Mouse (Mus musculus): ENCODE data around the gene Ccdc8.

Ccdc8 gene

DNA sequence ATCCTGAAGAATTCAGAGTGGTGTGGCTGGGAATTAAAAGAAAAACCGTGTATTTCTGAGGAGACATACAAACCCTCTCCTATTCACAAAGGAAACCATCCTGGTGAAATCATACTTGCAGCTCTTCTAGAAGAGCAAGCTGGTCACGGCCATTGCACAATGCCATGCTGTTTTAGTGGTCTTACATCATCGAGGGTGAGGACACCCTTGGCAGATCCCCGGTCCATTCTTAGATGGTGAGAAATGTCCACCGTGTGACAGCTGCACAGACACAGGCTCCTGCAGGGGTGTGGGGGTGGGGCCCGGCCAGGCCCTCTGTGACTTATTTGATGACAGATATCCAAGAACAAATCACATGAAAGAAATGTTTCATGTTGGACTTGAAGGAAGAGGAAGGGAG lies 18.5 kb upstream of the Ccdc8 start:
- no peak for DNase-seq (ENCODE audit: extremely low read depth, low read depth)

DNA sequence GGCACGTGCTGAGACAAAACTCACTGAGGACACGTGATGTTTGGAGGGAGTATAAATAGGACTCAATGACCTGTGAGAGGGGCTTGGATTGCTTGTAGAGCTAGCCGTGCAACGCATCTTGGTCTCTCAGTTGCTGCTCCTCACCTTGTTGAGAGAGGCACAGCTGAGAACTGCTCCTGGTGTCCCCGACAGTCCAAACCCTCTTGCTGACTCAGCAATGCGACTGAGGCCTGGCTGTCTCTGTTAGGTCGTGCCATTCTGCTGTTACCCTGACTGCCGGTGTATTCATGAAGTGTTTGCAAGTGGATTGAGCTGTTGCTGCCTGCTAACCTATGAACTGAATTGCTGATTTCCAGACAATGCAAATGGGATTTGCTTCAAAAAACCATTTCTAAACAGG lies 16.2 kb upstream of the Ccdc8 start:
- no peak for DNase-seq (ENCODE audit: extremely low read depth, low read depth)

DNA sequence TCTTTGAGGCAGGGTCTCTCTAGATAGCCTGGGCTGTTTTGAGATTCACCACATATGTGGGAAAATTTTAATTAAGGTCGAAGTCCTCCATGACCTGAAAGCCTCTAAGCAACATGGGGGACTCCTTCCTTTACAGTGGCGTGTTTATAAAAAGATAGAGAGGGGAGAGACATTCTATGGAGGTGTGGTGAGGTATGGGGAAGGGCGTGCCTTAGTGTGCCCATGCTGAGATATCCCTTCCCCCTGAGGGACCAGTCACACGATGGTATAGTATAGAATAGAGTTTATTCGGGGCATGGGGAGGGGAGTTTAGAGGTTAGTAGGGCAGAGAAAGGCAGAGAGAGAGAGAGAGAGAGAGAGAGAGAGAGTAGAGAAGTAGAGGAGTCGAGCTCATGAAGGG lies 14.3 kb upstream of the Ccdc8 start:
- no peak for DNase-seq (ENCODE audit: extremely low read depth, low read depth)

DNA sequence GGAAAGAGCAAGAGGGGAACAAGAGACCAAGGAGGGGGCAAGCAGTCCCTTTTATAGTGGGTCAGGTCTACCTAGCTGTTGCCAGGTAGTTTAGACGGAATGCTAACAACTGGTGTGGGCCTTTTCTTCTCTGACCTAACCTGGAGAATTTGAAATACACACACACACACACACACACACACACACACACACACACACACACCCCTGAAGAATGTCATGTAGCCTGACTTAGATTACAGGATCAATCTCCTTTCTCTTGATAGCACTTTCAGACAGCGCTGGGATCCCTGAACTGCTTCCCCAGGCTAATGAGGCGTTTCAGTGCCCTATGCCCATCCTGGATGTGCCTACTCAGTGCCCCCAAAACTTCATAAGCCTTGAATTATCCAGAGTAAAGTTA lies 13.9 kb upstream of the Ccdc8 start:
- DNase-seq (ENCODE audit: extremely low read depth, low read depth), result no peak

DNA sequence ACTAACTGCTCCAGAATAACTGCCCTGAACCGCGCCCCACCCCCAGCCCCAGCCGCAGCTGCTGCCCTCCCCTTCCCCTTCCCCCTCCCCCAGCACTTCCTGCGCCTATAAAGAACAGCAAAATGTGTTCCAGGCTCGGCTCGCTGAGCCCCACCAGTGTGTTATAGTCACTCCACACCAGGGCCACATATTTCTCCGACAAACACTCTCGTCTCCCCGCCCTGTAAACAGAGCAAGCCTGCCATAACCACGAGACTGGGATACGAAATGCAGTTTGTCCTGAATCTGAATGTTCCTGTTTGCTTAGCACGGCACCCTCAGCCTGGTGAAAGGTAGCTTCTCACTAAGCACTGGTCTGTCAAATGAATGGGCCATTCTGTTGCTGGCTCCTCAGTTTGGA lies 12.2 kb upstream of the Ccdc8 start:
- DNase-seq (ENCODE audit: extremely low read depth, low read depth), result no peak

DNA sequence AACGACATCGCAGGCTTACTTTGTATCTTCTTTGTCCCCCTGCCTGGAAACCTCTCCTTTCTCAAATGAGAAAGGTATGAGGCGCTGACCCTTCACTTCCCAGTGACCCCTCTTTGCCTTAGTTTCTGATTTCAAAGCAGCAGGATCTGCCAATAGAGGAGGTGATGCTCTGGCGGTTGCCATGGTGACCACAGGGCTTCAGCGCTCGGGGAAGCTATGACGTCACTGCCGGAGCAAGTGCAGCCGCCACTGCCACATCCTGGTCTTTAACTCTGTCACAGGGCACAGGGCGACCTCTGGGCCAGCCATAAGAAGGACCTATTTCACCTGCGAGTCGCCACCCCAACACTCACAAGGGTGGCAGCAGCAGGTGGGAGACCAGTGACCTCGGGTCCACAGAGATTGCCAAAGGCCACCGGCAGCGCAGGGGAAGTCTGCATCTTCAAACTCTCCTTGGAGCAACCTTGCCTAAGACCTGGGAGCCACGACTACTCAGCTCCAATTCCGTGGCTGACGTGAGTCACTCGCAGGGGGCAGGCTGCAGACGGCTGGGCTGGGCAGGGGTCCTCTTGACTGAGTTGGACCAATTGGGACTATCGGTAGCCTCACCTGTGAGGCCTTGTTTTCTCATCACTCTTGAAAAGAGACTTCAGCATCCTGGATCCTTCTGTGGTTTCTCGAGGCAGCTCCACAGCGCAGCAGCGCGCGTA lies 9.5 kb upstream of the Ccdc8 start, which contains the start of gene Gm42372:
Gene Gm42372, plus strand, starts transcription at position 228 of the 710 bp plus-strand sequence.
- DNase-seq (ENCODE audit: extremely low read depth, low read depth), result no peak

DNA sequence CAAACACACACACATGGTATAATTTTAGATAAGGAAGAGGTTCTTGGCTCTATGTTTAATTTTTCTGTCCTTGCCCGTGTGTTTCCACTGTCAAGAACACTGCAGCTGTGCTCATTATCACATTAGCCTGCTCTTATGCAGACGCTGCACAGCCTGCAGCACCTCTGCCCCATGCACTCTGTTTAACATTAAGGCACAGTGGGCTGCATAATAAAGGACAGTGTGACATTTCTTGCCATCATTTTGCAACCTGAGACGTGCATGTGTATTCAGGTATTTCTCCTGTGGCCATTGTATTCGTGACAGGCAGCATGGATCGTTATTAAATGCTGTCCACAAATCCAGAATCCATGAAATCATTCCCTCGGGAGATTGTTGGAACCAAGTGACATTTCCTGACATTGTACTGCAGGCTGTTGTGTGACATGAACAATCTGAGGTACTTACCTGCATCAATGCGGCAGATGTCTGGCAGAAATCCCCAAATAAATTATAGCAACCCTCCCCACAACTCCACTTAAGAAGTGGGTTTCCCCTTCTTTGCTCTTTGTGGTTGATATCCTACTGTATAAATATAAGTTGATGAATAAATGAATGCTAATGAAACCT lies 4.9 kb upstream of the Ccdc8 start:
- DNase-seq (ENCODE audit: extremely low read depth, low read depth), result no peak

DNA sequence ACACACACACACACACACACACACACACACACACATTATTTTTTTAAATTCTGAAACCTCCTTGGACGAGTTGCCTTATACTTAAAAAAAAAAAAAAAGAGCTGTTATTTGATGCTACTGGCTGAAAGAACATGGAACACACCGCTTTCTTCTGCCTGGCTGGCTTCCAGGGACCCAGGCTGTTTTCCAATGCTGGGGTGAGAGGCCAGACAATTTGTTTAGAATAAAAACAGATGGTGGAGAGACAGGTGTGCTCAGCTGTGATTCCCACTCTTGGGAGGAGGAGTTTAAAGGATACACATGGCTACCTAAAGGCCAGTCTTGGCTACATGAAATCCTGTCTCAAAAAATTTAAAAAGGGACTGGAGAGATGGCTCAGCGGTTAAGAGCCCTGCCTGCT lies 4.1 kb upstream of the Ccdc8 start:
- DNase-seq (ENCODE audit: extremely low read depth, low read depth), result no peak

DNA sequence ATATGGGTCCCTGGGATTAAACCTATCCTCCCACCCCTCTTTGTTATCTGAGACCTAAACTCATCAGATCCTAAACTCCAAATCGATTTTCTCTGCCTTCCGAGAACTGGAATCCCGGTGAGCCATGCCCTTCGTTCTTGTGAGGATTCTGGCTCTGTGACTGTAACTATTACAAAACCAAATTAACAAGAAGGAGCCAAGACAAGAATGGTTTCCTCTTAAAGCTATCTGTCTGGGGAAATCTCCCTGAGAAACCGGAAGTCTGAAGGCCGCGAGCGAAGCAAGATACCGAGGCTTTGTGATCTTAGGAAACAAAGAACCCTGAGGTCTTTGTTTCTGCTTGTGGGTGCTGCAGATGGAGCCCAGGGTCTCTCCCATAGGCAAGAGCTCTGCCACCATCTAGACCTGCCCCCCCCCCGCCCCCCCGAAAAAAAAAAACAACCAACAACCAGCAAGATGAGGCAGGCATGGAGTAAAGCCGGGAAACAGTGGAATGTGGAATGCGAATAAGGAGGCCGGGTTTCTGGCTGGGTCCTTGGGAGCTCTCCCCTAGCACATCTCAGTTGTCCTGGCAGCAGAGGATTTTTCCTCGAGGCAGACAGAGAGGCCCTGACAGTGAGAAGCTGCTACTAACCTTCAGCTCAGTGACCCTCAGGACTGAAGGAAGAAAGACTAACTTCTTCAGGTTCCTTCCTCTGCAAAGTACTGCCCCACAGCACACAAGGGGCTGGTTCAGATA lies 2.3 kb upstream of the Ccdc8 start:
- peak; percentile 49 for DNase-seq (ENCODE audit: extremely low read depth, low read depth)

DNA sequence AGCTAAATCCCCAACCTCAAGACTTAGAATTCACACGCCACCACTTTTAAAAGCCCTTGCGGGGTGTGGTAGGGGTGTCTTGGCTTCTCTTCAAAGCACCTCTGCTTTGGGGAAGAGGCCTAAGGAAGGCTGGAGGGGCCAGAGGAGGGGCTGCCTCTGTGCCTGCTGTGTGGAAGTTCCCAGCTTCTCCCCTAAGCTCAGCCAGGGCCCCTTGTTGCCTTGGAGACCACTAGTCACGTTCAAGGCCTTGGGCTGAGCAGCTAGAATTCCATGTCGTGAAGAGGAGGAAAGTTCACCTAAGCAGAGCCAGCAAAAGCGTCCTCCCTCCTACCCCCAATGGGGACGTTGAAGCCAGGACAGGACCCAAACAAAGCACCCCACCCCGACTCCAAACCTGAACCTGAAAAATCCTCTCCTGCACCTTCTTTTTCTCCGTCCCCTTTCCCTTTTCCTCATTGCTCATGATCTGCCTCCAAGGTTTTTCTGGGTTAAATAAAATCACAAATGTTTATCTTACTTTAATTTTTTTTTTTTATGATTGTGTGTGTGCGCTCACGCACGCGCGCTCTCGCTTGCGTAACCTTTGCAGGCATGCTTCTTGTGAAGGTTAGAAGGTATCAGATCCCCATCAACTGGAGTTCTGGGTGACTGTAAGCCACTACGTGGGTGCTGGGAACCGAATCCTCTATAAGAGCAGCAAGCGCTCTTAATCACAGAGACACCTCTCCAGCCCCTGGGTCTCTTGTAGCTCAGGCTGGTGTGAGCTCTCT lies 642 bp upstream of the Ccdc8 start:
- no peak for DNase-seq (ENCODE audit: extremely low read depth, low read depth)

DNA sequence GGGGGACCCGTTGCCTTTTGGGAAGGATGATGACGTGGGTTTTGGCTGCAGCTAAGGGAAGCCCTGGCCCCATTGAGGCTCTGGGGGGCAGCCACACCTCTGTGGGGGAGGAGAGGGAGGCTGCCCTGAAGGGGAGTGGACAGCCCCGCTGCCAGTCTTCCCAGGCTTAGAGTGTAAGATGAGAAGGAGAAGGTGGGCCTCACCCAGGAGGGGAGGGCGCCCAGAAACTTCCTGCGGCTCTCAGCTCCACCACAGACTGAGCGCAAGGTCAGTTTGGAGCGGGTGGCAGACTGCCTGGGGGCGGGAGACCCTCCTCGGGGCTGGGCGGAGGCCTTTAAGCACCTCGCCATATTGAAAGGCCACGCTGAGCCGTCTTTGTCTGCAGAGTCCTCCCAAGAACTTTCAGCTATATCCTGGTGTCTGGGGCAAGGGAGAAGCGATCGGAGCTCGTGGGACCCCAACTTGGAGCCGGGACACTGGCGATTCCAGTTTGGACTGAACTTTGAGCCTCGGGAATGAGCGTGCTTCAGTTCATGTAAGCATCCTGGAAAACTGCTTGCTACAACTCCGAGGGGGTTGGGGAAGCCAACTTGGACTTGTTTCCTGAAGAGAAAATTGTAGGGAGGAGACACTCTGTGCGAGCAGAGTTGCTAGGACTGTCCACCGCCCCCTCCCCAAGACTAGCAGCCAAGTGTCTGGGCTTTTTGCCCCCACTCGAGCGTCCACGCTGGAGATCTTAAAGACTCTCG lies 1.3 kb downstream of the Ccdc8 start:
- DNase-seq (ENCODE audit: extremely low read depth, low read depth), result no peak

DNA sequence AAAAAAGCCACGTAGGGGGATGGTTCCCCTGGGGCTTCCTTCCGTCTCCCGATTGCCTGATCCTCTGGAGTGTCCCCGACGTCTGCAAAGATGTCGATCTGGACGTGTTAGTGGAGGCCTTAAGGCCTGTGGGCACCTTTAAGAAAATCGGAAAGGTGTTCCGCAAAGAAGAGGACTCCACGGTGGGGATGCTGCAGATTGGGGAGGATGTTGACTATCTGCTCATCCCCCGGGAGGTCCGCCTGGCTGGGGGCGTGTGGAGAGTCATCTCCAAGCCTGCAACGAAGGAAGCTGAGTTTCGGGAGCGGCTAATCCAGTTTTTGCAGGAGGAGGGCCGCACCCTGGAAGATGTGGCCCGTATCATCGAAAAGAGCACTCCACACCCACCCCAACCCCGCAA lies 1.9 kb downstream of the Ccdc8 start:
- DNase-seq (ENCODE audit: extremely low read depth, low read depth), result no peak

DNA sequence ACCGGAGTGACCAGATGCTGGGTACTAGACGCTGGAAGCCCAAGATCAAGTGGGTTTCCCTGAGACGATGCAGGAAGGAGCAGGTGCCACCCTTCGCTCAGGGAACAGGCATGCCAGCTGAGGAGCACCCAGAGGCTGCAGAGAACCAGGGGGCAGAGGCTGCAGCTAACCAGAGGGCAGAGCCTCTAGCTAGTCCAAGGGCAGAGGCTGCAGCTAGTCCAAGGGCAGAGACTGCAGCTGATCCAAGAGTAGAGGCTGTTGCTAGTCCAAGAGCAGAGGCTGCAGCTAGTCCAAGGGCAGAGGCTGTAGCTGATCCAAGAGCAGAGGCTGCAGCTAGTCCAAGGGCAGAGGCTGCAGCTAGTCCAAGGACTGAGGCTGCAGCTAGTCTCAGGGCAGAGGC lies 2.8 kb downstream of the Ccdc8 start:
- DNase-seq (ENCODE audit: extremely low read depth, low read depth), result no peak

DNA sequence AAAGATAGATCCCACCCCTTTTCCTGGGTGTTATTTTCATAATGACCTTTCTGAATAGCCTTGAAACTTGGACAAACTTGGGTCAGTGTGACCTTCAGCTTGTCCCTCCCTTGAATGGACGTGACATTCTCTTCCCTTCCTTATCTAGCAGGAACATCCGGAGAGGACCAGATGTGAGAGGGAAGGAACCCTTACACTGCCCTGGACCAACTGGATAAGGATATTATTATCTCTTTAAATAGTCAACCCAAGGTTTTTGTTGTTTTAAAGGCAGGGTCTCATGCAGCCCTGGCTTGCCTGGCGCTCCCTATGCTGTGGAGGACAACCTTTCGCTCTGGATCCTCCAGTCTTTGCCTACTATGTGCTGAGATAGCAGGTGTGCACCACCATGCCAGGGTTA lies 6.7 kb downstream of the Ccdc8 start:
- peak; percentile 49 for DNase-seq (ENCODE audit: extremely low read depth, low read depth)

DNA sequence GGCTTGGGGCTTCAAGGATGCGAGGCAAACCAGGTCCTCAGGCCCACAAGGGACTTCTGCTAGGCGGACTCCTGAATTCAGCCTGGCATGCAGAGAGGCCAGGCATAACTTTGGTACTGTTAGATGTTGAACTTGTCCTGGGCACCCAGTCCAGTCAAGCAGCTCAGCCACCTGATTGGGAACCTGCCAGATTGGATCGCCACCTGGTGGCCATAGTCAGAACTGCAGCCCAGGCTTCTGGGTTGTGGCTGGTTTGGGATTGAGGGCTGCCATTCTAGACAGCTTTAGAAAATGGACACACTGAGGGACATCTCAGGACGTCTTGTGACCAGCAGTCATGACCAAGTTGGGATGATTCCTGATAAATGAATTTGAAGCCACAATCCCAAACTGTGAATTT lies 7.1 kb downstream of the Ccdc8 start:
- peak; percentile 46 for DNase-seq (ENCODE audit: extremely low read depth, low read depth)

DNA sequence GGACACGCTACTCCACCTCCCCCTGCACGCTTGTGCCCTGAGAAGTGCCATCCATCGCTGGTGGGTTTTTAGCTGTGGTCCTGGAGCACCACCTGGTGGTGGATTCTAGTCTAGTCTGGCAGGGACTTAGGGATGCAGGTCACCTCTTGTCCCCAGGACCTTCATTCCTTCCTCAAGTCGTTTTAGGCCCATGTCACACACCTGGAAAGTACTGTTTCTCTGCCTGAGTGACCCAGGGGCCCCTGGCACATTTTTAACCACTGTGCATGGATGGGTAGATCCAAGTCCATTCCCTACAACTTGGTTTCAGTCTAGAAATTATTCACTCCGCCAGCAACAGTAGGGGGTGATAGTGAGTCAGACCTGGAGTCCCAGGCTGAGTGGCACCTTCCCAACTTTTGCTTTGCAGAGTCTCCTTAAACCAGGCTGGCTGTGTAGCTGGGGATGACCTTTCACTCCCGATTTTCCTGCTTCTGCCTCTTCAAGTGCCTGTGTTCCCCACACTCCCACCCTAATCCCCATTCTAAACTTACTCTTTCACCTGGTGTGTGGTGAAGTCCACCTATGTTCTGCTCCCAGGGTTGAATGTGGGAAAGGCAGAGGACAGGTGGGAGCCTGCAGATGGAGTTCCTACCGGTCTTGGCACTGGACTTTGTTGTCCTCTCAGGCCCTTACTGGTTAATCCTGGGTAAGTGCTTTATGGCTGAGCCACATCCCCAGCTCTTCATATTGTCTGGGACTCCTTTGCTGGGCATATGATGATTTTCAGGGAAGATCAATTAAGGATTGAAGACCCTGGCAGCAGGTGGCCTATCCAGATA lies 10.1 kb downstream of the Ccdc8 start:
- peak; percentile 58 for DNase-seq (ENCODE audit: extremely low read depth, low read depth)

DNA sequence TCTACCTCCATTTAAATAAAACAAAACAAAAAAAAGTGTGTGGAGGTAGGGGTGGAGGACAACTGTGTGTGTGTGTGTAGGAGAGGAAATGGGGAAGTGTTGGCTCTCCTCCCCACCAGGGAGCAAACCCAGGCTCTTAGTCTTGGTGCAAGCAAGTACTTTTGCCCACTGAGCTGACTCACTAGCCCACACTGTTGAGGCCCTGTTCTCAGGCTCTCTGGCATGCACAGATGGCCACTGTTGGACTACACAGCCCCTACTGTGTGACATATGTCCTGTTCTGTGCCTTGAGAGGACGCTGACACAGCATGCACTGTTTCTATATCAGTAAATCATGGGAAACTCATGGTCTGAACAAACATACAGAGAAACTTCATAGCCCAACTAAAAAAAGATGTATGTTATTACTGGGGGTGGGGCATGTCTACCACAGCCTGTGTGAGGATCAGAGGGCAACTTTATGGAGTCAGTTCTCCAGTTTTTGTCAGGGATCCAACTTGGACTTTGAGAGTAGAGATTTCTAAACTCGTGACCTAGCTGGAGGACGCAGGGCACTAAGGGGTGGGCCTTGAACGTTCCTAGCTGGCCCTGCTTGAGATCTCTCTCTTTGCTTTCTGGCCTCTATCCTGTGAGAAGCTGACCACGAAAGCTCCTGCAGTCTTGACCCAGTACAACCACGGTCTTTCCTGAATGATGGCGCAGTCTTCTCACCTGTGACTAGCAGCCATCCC lies 10.9 kb downstream of the Ccdc8 start:
- DNase-seq (ENCODE audit: extremely low read depth, low read depth), result peak; percentile 46

DNA sequence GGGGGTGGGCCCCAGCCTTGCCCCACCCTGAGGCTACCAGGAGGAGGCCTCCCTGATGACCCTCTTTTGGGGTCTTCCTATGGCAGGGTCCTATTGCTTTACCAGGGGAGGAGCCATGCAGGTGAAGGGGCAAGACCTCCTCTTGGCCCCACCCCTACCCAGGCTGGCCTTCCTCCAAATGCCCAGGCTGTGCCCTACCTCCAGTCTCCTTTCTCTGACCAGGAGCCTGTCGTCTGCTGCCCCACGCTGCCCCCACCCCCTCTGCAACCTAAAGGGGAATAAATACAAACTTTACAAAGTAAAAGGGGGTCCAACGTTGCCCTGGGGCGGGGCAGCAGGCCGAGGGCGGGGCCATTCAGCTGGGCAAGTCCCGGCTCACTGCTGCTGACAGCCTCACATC lies 12.2 kb downstream of the Ccdc8 start:
- DNase-seq (ENCODE audit: extremely low read depth, low read depth), result no peak

DNA sequence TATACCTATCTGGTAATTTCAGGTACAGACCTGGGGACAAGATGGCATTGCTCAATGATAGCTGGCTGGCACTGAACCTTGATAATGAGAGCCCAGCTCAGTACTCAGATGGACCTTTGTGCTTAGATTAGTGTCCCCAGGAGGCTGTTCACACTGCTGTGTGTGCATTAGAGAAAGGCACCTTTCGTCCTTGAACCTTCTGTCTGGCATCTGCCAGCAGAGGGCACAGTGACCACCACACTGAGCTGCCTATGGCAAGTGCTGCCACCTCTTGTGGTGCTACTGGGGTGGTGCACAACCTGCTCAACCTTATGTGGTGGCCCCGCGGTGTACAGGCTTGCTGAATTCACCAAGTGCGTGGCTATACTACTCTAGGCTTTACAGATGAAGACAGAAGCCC lies 14.8 kb downstream of the Ccdc8 start:
- no peak for DNase-seq (ENCODE audit: extremely low read depth, low read depth)
